Mouse (Mus musculus): ENCODE results near the gene Gm9913. TPM values are rescaled to one million over a fixed set of nuclear protein-coding genes. Genes with fewer than 3 reads are reported as not detected.
A peak's percentile ranks its signal among the peaks of the same experiment; 100 is the strongest.

Gene Gm9913
- total and polyA plus RNA-seq, 3 experiments = 0.21 to 0.29 (median 0.23) TPM

- DNase-seq = peak in 1 of 2 experiments; percentile 17
- peaks cover 20% of the 10 kb centered on the region for H3K36me3 ChIP-seq (ENCODE audit: control insufficient read depth, insufficient read depth, low read length)
- no peak overlapping the region for H3K27ac ChIP-seq
- H3K4me1 ChIP-seq (ENCODE audit: control insufficient read depth, insufficient read depth, low read length) = peaks cover 29% of the 10 kb centered on the region
- TF ChIP-seq POLR2A (IDR thresholded peaks at IDR 0.05; ENCODE audit: insufficient read depth, low read depth, low read length) (no peak), CTCF (IDR thresholded peaks at IDR 0.05) (no peak), EP300 (IDR thresholded peaks at IDR 0.05; ENCODE audit: insufficient read depth, low read depth, low read length) (no peak)
- intact Hi-C loops (cut with DNase I) = loop anchor here (5.0 kb wide), 1 partner anchor 33 kb away; no protein-coding TSS in a partner anchor
- H3K4me3 ChIP-seq = no peak overlapping the region
- 58% methylated on average over 5 of the region's 5 CpGs for WGBS
- H3K9ac ChIP-seq (ENCODE audit: low read depth, low read length) = no peak overlapping the region
- H3K79me2 ChIP-seq (replicated peaks; ENCODE audit: control insufficient read depth, insufficient read depth, low read length) = 0 out of 2 replicates have a peak, but pooled peaks cover 1% of the 10 kb centered on the region
- H3K27me3 ChIP-seq (ENCODE audit: control insufficient read depth, insufficient read depth, low read length) = no peaks in the 10 kb centered on the region
Measured at GRCm38 (mm10) chr2:125480057-125480456, 24.8 kb upstream of the Gm9913 start.

- TF ChIP-seq POLR2A (IDR thresholded peaks at IDR 0.05; ENCODE audit: insufficient read depth, low read depth, low read length) = no peak
- TF ChIP-seq EP300 (IDR thresholded peaks at IDR 0.05; ENCODE audit: insufficient read depth, low read depth, low read length) = no peak
- no peak for TF ChIP-seq CTCF (IDR thresholded peaks at IDR 0.05)
- Histone ChIP-seq H3K27me3 (ENCODE audit: control insufficient read depth, insufficient read depth, low read length) (no peaks in the 10 kb centered on the region), H3K36me3 (ENCODE audit: control insufficient read depth, insufficient read depth, low read length) (peaks cover 21% of the 10 kb centered on the region), H3K27ac (no peak overlapping the region), H3K79me2 (replicated peaks; ENCODE audit: control insufficient read depth, insufficient read depth, low read length) (0 out of 2 replicates have a peak, but pooled peaks cover 1% of the 10 kb centered on the region), H3K9ac (ENCODE audit: low read depth, low read length) (no peak overlapping the region), H3K4me1 (ENCODE audit: control insufficient read depth, insufficient read depth, low read length) (peaks cover 25% of the 10 kb centered on the region), H3K4me3 (no peak overlapping the region)
- WGBS = 52% methylated on average over 4 of the region's 4 CpGs
- intact Hi-C loops (cut with DNase I) = loop anchor here (5.0 kb wide), 1 partner anchor 34 kb away; no protein-coding TSS in a partner anchor
- peak in 1 of 2 experiments; percentile 11 for DNase-seq
Measured at GRCm38 (mm10) chr2:125481116-125481515, 23.8 kb upstream of the Gm9913 start.

- peak in 1 of 2 experiments; percentile 15 for DNase-seq
- WGBS = 72% methylated on average over 9 of the region's 9 CpGs
- intact Hi-C loops (cut with DNase I) = loop anchor here (5.0 kb wide), 1 partner anchor 34 kb away; no protein-coding TSS in a partner anchor
- Histone ChIP-seq H3K4me3 (no peak overlapping the region), H3K36me3 (ENCODE audit: control insufficient read depth, insufficient read depth, low read length) (peaks cover 21% of the 10 kb centered on the region), H3K79me2 (replicated peaks; ENCODE audit: control insufficient read depth, insufficient read depth, low read length) (0 out of 2 replicates have a peak, but pooled peaks cover 2% of the 10 kb centered on the region), H3K4me1 (ENCODE audit: control insufficient read depth, insufficient read depth, low read length) (peaks cover 22% of the 10 kb centered on the region), H3K9ac (ENCODE audit: low read depth, low read length) (no peak overlapping the region), H3K27ac (peak overlapping the region; percentile 11), H3K27me3 (ENCODE audit: control insufficient read depth, insufficient read depth, low read length) (no peaks in the 10 kb centered on the region)
- TF ChIP-seq CTCF (IDR thresholded peaks at IDR 0.05) = no peak
- no peak for TF ChIP-seq POLR2A (IDR thresholded peaks at IDR 0.05; ENCODE audit: insufficient read depth, low read depth, low read length)
- no peak for TF ChIP-seq EP300 (IDR thresholded peaks at IDR 0.05; ENCODE audit: insufficient read depth, low read depth, low read length)
Measured at GRCm38 (mm10) chr2:125481531-125482317, 23.2 kb upstream of the Gm9913 start.

- Histone ChIP-seq H3K27me3 (ENCODE audit: control insufficient read depth, insufficient read depth, low read length) (no peaks in the 10 kb centered on the region), H3K9ac (ENCODE audit: low read depth, low read length) (no peak overlapping the region), H3K4me3 (no peak overlapping the region), H3K79me2 (replicated peaks; ENCODE audit: control insufficient read depth, insufficient read depth, low read length) (0 out of 2 replicates have a peak, but pooled peaks cover 4% of the 10 kb centered on the region), H3K4me1 (ENCODE audit: control insufficient read depth, insufficient read depth, low read length) (peaks cover 20% of the 10 kb centered on the region), H3K36me3 (ENCODE audit: control insufficient read depth, insufficient read depth, low read length) (peaks cover 13% of the 10 kb centered on the region), H3K27ac (peak overlapping the region; percentile 71)
- intact Hi-C loops (cut with DNase I) = loop anchor here (5.0 kb wide), 1 partner anchor 37 kb away; no protein-coding TSS in a partner anchor
- DNase-seq = peak; percentile 34 to 61
- no peak for TF ChIP-seq CTCF (IDR thresholded peaks at IDR 0.05)
- no peak for TF ChIP-seq POLR2A (IDR thresholded peaks at IDR 0.05; ENCODE audit: insufficient read depth, low read depth, low read length)
Measured at GRCm38 (mm10) chr2:125484164-125484563, 20.7 kb upstream of the Gm9913 start.

- peaks cover 13% of the 10 kb centered on the region for H3K36me3 ChIP-seq (ENCODE audit: control insufficient read depth, insufficient read depth, low read length)
- H3K9ac ChIP-seq (ENCODE audit: low read depth, low read length) = no peak overlapping the region
- DNase-seq = peak; percentile 51 to 67
- intact Hi-C loops (cut with DNase I) = loop anchor here (5.0 kb wide), 1 partner anchor 38 kb away; no protein-coding TSS in a partner anchor
- H3K4me1 ChIP-seq (ENCODE audit: control insufficient read depth, insufficient read depth, low read length) = peaks cover 19% of the 10 kb centered on the region
- WGBS = 36% methylated on average over 9 of the region's 9 CpGs
- H3K79me2 ChIP-seq (replicated peaks; ENCODE audit: control insufficient read depth, insufficient read depth, low read length) = 0 out of 2 replicates have a peak, but pooled peaks cover 4% of the 10 kb centered on the region
- TF ChIP-seq EP300 (IDR thresholded peaks at IDR 0.05; ENCODE audit: insufficient read depth, low read depth, low read length) = peak; percentile 72; the same call in 1 of the 2 replicates
- no peak for TF ChIP-seq CTCF (IDR thresholded peaks at IDR 0.05)
- peak overlapping the region; percentile 71 for H3K27ac ChIP-seq
- H3K27me3 ChIP-seq (ENCODE audit: control insufficient read depth, insufficient read depth, low read length) = no peaks in the 10 kb centered on the region
- no peak overlapping the region for H3K4me3 ChIP-seq
Measured at GRCm38 (mm10) chr2:125484910-125485309, 20.0 kb upstream of the Gm9913 start.

- no peaks in the 10 kb centered on the region for H3K27me3 ChIP-seq (ENCODE audit: control insufficient read depth, insufficient read depth, low read length)
- TF ChIP-seq EP300 (IDR thresholded peaks at IDR 0.05; ENCODE audit: insufficient read depth, low read depth, low read length) (no peak), CTCF (IDR thresholded peaks at IDR 0.05) (no peak), POLR2A (IDR thresholded peaks at IDR 0.05; ENCODE audit: insufficient read depth, low read depth, low read length) (no peak)
- 94% methylated on average over 1 of the region's 1 CpGs for WGBS
- peaks cover 3% of the 10 kb centered on the region for H3K4me1 ChIP-seq (ENCODE audit: control insufficient read depth, insufficient read depth, low read length)
- no peak overlapping the region for H3K4me3 ChIP-seq
- no peak overlapping the region for H3K9ac ChIP-seq (ENCODE audit: low read depth, low read length)
- peak in 1 of 2 experiments; percentile 5 for DNase-seq
- 0 out of 2 replicates have a peak, but pooled peaks cover 2% of the 10 kb centered on the region for H3K79me2 ChIP-seq (replicated peaks; ENCODE audit: control insufficient read depth, insufficient read depth, low read length)
- intact Hi-C loops (cut with DNase I) = no loop called here
- no peak overlapping the region for H3K27ac ChIP-seq
- H3K36me3 ChIP-seq (ENCODE audit: control insufficient read depth, insufficient read depth, low read length) = peaks cover 6% of the 10 kb centered on the region
Measured at GRCm38 (mm10) chr2:125489979-125490378, 14.9 kb upstream of the Gm9913 start.
